Mouse (Mus musculus): ENCODE measurements around the gene Zfyve9. TPM values are rescaled to one million over a fixed set of nuclear protein-coding genes. Genes with fewer than 3 reads are reported as not detected.

Zfyve9 gene
- polyA plus RNA-seq (2015; fragmentation: Nextera tagmentation; extraction: Ambion mirVana) = 9.6 and 10.5 TPM in 2 replicates

GRCm38 (mm10) chr4:108780057-108780863 lies at the start of gene Zfyve9:
Zfyve9 (minus strand) TSS chr4:108780798.

GRCm38 (mm10) chr4:108719349-108719748 lies 61.2 kb downstream of the Zfyve9 start, which contains the start of gene 3110021N24Rik:
3110021N24Rik (plus strand) TSS chr4:108719649.

GRCm38 (mm10) chr4:108619587-108620341 lies 160.8 kb downstream of the Zfyve9 start, which contains the start of gene Cc2d1b:
Cc2d1b (plus strand) TSS chr4:108619940.

Other genes starting within 250 kb of the Zfyve9 start
- 58.9 and 62.0 TPM in 2 replicates for gene Prpf38a, start 201.5 kb downstream of the Zfyve9 start, polyA plus RNA-seq (2015; fragmentation: Nextera tagmentation; extraction: Ambion mirVana)
- 1.3 and 1.4 TPM in 2 replicates for gene Orc1, start 201.4 kb downstream of the Zfyve9 start, polyA plus RNA-seq (2015; fragmentation: Nextera tagmentation; extraction: Ambion mirVana)
- gene Cc2d1b, start 160.9 kb downstream of the Zfyve9 start, polyA plus RNA-seq (2015; fragmentation: Nextera tagmentation; extraction: Ambion mirVana) = 13.5 and 15.7 TPM in 2 replicates
- 3.3 and 4.0 TPM in 2 replicates for gene 3110021N24Rik, start 61.1 kb downstream of the Zfyve9 start, polyA plus RNA-seq (2015; fragmentation: Nextera tagmentation; extraction: Ambion mirVana)
- 120 and 122 TPM in 2 replicates for gene Btf3l4, start 52.8 kb upstream of the Zfyve9 start, polyA plus RNA-seq (2015; fragmentation: Nextera tagmentation; extraction: Ambion mirVana)
- gene Txndc12, start 53.8 kb upstream of the Zfyve9 start, polyA plus RNA-seq (2015; fragmentation: Nextera tagmentation; extraction: Ambion mirVana) = 72.6 and 77.5 TPM in 2 replicates
- 24.4 and 27.1 TPM in 2 replicates for gene Kti12, start 67.0 kb upstream of the Zfyve9 start, polyA plus RNA-seq (2015; fragmentation: Nextera tagmentation; extraction: Ambion mirVana)
- gene A730015C16Rik, start 67.8 kb upstream of the Zfyve9 start, polyA plus RNA-seq (2015; fragmentation: Nextera tagmentation; extraction: Ambion mirVana) = 0.81 and 0.98 TPM in 2 replicates
- 333 and 342 TPM in 2 replicates for gene Rab3b, start 98.3 kb upstream of the Zfyve9 start, polyA plus RNA-seq (2015; fragmentation: Nextera tagmentation; extraction: Ambion mirVana)
- gene Nrd1, start 219.9 kb upstream of the Zfyve9 start, polyA plus RNA-seq (2015; fragmentation: Nextera tagmentation; extraction: Ambion mirVana) = 53.8 and 57.2 TPM in 2 replicates